Mouse (Mus musculus) brain, embryonic 18.5 days (tissue): Measurements from ENCODE around the gene Awat2.
"Not testable (repeated sequence)": the region's sequence is repeated elsewhere in the genome, so short reads cannot be mapped to it uniquely, and the experiment has no call there.

Source experiments
- DNase-seq: peaks from one replicate; pipeline ENCODE4 v3.0.0-alpha.2; 2012; ENCODE audit warnings: low read depth, low spot score

The Awat2 gene

GRCm38 (mm10) chrX:100442617-100443016 lies at the start of gene Awat2:
Awat2 (minus strand) TSS chrX:100442717.
- DNase-seq: not testable (repeated sequence)

- peak; percentile 20 for DNase-seq
Observed at GRCm38 (mm10) chrX:100480317-100480716, 37.8 kb upstream of the Awat2 start.

DNA sequence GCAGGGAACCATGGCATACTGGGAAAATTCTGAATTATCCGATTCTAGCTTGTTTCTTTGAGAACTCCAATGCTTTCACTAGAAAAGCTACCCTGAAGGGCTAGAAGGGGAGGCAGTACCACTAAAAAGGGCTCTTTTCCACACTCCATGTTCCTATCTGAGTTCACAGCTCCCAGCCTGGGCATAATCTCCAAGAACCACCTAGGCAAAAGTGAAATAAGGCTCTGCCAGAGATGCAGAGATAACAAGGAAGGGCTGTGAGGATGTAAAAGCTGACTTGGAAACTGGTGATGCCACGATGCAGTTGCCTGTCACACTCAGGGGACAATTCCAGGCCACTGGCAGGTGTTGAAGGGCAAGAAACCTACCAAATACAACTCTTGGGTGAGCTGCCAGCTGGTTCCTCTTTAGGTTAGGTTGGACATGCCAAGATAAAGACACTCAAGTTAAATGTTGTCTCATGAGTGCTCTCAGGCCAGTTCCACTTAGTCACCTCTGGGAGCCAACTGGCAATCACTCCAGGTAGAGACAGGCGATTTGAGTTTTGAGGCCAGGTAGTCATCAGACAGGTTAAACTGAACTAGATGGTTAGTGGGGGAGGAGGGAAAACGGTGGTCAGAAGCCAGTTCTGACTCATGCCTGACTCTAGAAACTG lies 33.2 kb upstream of the Awat2 start:
- no peak for DNase-seq

GRCm38 (mm10) chrX:100471491-100471890 lies 29.0 kb upstream of the Awat2 start:
- DNase-seq: no peak

DNA sequence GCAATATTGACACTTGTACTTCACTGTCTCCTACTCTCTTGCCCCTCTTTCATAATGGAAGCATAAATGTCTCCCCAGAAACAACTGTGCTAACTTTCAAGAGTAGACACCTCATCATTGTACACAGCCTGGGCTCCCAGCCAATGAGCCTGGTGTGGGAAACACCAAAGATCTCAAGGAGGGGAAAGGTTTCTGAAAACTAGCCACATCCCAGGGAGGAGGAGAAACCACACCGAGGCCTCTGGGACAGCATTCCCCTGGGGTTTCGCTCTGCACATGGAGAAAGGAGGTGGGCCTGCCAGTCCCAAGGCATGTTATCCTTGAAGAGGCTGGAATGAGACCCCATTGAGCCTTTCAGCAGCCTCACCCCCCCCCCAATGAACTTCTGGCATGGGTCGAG lies 27.6 kb upstream of the Awat2 start:
- no peak for DNase-seq

DNA sequence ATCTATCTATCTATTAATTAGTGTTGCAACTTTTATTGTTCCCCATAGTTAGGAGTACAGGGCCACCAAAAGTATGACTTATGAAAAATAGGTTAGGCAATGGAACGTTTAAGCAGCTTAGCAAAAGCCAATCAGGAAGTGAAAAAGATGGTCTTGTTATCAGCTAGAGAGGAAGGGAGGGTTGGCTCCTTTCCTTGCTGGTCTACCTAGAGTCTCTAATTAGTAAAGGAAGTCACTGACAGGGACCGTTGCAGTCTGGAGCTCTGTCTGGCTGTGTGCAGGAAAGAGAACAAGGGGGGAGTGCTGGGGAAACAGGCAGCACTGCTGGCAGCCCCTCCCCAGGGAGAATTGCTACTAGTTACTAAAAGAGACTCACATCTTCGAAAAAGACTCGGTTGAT lies 25.5 kb upstream of the Awat2 start:
- DNase-seq: no peak

DNA sequence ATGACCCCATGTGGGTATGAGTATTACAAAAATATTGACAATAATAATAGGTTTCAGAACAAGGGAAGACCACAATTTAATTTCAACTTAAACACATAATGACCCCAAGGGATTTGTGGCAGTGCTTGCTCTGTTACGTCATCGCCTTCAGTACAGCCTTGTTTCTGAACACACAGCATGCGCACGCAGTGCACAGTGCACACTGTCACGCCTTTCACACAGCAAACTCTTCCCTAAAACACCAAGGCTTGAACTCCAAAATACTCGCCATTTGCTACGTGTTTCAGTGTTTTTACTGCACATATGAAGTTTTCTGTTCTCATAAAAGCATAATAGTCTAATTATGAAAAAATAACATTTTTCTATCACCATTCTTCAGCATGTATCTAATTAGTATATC lies 1.0 kb upstream of the Awat2 start:
- no peak for DNase-seq

DNA sequence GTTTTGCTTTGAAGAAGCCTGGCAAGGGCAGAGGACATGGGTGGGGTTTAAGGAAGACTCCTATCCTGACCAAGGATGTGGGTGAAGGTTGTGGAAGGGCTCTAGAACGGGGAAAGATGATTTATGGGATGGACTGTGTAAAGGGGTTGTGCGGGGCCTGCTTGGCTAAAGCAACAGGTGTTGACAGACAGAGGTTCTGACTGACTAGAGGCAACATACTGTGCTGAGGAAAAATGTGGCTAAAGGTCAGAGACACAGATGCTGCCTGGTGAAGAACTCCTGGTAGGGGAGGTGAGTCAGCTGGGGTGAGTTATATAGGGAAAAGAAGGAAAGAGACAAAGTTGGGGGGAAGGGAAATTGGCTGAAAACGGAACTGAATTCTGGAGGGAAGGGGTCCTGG lies 10.2 kb downstream of the Awat2 start:
- no peak for DNase-seq

DNA sequence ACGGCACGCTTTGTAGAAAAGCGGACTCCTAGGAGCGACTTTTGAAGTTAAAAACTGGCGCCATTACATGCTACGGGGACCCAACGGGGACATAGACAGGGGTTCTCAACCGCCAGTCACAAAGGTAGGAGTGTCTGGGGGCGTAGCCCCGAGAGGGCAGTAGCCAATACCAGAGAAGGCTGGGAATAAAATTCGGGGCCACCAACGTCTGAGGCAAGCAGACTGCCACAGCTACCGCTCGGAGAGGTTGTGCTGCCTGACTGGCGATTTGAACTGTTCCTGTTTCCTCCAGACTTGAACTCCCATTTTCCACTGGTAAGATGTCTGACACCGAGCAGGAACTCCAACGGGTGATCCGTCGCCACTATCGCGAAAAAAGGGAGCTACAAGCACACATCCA lies 13.8 kb downstream of the Awat2 start, which contains the start of gene Otud6a:
Gene Otud6a, plus strand, starts transcription at position 321 of the 400 bp plus-strand sequence.
- DNase-seq: no peak

DNA sequence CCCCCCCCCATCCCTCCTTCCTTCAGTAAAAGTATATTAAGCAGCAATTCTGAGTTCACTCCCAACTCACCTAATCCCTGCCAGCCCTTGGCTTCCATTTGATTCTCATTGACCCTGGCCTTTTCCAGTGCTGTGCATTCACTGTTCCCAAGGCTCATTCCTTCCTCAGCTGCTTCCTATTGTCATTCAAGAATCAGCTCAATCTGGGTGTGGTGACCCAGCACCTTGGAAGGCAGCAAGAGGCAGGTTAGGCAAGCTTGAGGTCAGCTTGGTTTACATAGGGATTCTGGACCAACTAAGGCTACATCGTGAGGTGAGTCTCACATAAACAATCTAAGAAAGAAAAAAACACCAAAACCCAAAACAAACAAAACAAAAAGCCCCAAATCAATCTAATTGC lies 33.3 kb downstream of the Awat2 start:
- DNase-seq: no peak

DNA sequence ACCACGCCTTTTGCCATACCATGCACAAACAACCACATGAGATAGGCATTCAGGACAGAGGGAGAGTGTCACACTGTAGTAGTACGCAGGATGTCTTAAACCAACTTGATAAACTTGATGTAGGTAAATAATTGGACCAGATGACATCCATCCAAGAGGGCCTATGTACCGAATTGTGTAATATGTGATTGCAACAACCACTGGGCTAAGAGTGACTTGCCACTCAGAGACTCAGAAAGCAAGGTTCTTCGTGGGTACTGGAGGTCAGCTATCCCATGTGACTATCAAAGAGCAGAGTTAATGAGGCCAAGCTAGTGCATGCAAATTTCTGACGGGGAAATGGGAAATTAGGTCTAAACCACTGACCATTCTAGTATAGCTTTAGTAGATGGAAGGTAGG lies 40.9 kb downstream of the Awat2 start:
- DNase-seq: no peak

DNA sequence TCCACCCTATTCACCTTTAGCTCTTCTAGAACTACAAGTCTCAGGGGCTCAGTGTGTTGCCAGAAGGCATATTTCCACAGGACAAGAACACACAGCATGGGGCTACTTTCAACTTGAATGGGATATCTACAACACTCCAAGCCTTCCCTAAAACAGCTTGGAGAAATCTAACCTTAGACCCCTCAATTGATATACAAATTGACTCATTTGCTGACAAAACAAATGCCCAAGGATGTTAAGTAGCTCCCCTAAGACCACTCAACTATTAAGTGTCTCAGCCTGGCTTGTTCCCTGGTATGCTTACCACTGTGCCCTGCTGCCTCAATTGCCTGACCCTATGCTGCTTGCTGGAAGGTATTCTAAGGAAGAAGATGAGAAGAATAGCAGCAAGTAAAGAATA lies 41.6 kb downstream of the Awat2 start:
- DNase-seq: no peak

- no peak for DNase-seq
Observed at GRCm38 (mm10) chrX:100395026-100395425, 47.5 kb downstream of the Awat2 start.

DNA sequence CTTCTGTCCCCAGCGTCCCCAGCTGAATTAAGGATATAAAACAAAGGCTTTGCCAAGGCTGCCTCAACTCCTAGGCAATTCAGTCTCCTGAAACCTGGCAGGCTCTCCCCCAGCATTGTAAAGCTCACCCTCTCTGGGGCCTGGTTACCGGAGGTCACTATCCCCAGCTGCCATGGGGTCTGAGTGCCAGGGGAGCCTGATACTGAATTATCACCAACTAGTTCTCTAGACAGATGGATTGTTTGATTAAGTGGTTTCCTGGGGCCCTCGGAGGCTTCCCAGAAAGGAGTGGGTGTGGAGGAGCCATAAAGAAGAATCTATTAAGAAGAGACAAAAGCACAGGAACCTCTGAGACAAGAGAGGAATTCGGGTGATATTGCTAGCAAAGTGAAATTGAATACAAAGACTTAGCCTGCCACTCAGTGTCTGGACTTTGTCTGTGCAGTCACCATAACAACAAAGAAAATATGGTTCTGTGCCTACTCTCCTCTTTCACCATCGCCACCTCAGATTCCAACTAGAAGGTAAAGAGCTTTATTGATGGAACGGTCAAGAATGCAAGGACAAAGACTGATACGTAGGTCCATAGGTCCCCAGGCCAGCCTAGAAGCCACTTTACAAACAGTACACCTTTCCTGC lies 48.2 kb downstream of the Awat2 start:
- DNase-seq: no peak

DNA sequence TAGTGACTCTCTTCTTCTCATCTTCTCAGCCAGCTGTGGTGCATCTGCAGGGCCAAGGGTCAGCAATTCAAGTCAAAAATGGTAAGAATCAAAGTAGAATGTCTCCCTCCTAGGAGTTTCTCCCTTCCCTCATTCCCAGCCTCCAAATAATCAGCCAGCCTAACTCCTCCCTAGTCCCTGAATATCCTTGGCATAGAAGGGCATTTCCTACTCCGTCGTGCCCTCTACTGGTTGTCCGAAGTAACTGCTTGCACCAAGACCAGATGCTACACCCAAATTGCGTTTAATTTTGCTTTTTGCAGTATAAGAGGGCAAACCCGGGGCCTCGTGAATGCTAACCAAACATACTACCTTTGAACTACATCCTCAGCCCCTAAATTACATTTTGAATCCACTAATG lies 50.2 kb downstream of the Awat2 start:
- DNase-seq: no peak

DNA sequence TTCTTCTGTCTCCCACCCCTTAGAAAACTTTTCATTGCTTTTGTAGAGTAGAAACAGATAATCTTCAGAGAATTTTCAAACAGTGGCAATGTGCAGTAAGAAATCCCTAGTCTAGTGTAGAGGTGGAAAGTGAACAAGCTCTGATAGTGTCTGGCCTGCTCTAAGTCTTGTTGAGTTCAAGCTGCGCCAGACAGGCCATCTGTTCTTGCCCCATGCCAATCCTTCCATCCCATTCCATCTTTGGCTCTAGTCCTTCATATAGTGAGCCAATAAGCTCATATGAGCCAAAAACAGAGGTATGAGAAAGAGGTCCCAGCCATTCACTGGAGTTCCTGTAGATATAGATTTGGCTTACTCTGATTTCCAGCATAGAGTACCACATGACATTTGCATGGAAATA lies 52.6 kb downstream of the Awat2 start:
- peak; percentile 16 for DNase-seq

DNA sequence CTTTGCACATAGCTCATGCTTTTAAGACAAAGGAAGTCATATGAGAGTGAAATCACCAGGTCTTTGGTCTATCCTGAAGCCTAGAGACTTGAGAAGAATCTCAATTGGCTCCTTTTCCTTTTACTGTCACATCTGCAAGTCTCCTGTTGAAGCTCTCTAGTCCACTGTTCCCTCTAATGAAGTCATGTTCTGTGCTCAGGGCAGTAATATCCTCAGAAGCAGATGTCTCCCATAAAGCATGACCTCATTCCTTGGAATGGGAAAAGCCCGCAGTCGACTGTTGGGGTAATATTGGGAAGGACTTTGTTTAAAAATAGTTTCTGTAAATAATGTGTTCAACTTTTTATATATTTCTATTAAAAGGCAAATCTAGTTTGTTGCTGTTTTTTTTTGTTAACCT lies 85.5 kb downstream of the Awat2 start:
- DNase-seq: no peak
